ENCODE assay signal across 20 mouse cellular contexts in the genomic region with DNA sequence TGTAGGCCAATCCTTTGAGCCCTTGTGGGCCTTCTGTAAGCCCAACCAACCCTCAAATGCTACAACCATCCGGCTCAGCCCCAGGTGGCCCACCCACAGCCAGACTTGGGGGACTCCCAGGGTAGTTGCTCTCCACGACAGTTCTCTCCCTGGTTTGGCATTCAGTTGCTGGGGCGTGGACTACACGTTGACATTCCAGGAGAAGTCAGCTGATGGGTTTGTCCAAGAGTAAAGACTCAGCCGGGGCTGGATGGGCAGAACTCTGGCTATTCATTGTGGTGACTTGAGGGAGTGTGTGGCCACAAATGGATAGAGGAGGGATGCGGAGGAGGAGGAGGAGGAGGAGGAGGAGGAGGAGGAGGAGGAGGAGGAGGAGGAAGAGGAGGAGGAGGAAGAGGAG. TPM values are rescaled to one million over a fixed set of nuclear protein-coding genes. Genes with fewer than 3 reads are reported as not detected.
DNase-seq lines count a peak whose midpoint lies in the region; ATAC-seq and TF ChIP-seq lines count a peak whose summit lies in the region.
"Had no signal": no experiment of that assay in that cellular context is flagged by ENCODE, and none has a peak within 500 bp of the region (broad histone marks: within the 10 kb centered on the region; RNA-seq: fewer than 3 reads in every experiment).

No protein-coding gene starts in this region.

- peaks cover 67% of the 10 kb centered on the region for H3K27me3 ChIP-seq in forebrain, embryonic 14.5 days (replicated peaks; ENCODE audit: control insufficient read depth, insufficient read depth, low read length)
- H3K27me3 ChIP-seq in limb, embryonic 10.5 days (ENCODE audit: low read depth, poor library complexity, severe bottlenecking) = peaks cover 100% of the 10 kb centered on the region
- H3K27me3 ChIP-seq in midbrain, postnatal 0 days (ENCODE audit: insufficient read depth, low read length) = peaks cover 39% of the 10 kb centered on the region

- no peak overlapping the region for H3K27ac ChIP-seq in forebrain, embryonic 14.5 days (ENCODE audit: low read depth, low read length)
- H3K27ac ChIP-seq in limb, embryonic 10.5 days = no peak overlapping the region
- H3K27ac ChIP-seq in midbrain, postnatal 0 days (ENCODE audit: low read depth, low read length) = peak overlapping the region; percentile 85
- H3K27ac ChIP-seq: left cerebral cortex, adult 2 months; limb, embryonic 13.5 days had no signal

- H3K4me3 ChIP-seq in forebrain, embryonic 14.5 days (ENCODE audit: low read depth, low read length) = no peak overlapping the region
- no peak overlapping the region for H3K4me3 ChIP-seq in limb, embryonic 10.5 days
- peak overlapping the region; percentile 28; the same call in 1 of the 2 replicates for H3K4me3 ChIP-seq in midbrain, postnatal 0 days (ENCODE audit: low read depth, low read length)
- H3K4me3 ChIP-seq: left cerebral cortex, adult 2 months; limb, embryonic 13.5 days had no signal

- peaks cover 8% of the 10 kb centered on the region; the same call in 1 of the 2 replicates for H3K4me1 ChIP-seq in forebrain, embryonic 14.5 days (ENCODE audit: control insufficient read depth, insufficient read depth, low read length)
- peaks cover 12% of the 10 kb centered on the region; the same call in 1 of the 2 replicates for H3K4me1 ChIP-seq in limb, embryonic 10.5 days
- H3K4me1 ChIP-seq in midbrain, postnatal 0 days (ENCODE audit: insufficient read depth, low read length) = no peaks in the 10 kb centered on the region

- no peak for ATAC-seq in forebrain, embryonic 14.5 days
- no peak for ATAC-seq in midbrain, postnatal 0 days (ENCODE audit: low FRiP score)
- ATAC-seq: liver, postnatal 0 days had no signal

- no peak for TF ChIP-seq CTCF in midbrain, postnatal 0 days (IDR thresholded peaks at IDR 0.05)

- peak overlapping the region; percentile 8 for H3K4me2 ChIP-seq in forebrain, embryonic 14.5 days (ENCODE audit: low read length)
- peak overlapping the region; percentile 57 for H3K4me2 ChIP-seq in midbrain, postnatal 0 days (ENCODE audit: low read depth, low read length, poor library complexity, severe bottlenecking)
- H3K4me2 ChIP-seq: limb, embryonic 13.5 days had no signal

- no peak overlapping the region for H3K9ac ChIP-seq in forebrain, embryonic 14.5 days (ENCODE audit: low read length)
- H3K9ac ChIP-seq in midbrain, postnatal 0 days (replicated peaks; ENCODE audit: low read length, poor library complexity, severe bottlenecking) = peak overlapping the region; percentile 69; the same call in 1 of the 2 replicates
- H3K9ac ChIP-seq: limb, embryonic 13.5 days; liver, postnatal 0 days had no signal

- WGBS in forebrain, embryonic 14.5 days = 3% methylated on average over 5 of the region's 6 CpGs
- WGBS in limb, embryonic 10.5 days = 2% methylated on average over 5 of the region's 6 CpGs
- WGBS in midbrain, postnatal 0 days = 3% methylated on average over 5 of the region's 6 CpGs

- peak; percentile 71 for DNase-seq in R1 (ENCODE audit: low read depth, low spot score)
- DNase-seq in forebrain, embryonic 14.5 days (ENCODE audit: low spot score) = no peak
- DNase-seq in limb, embryonic 10.5 days (ENCODE audit: low spot score) = peak; percentile 41
- DNase-seq in midbrain, postnatal 0 days (ENCODE audit: low spot score) = no peak
- DNase-seq in layer of hippocampus, adult 9-10 months (ENCODE audit: low spot score) = no peak
- no peak for DNase-seq in layer of hippocampus, postnatal 10 days (ENCODE audit: low spot score in 2 of 2)
- no peak for DNase-seq in frontal cortex, postnatal 25 days (ENCODE audit: low spot score in 2 of 2)
- no peak for DNase-seq in layer of hippocampus, postnatal 14 days (ENCODE audit: low spot score in 2 of 2)
- DNase-seq: adrenal gland, postnatal 14 days; cerebellum, adult 8-10 months; kidney, adult 2 months; kidney, postnatal 36 days; liver, postnatal 0 days; lung, postnatal 4 days; right cerebral cortex, postnatal 14 days had no signal

- no peaks in the 10 kb centered on the region for H3K9me3 ChIP-seq in forebrain, embryonic 14.5 days (replicated peaks; ENCODE audit: control insufficient read depth, low read length)
- H3K9me3 ChIP-seq in limb, embryonic 10.5 days (replicated peaks) = no peaks in the 10 kb centered on the region
- H3K9me3 ChIP-seq in midbrain, postnatal 0 days (ENCODE audit: low read length) = no peaks in the 10 kb centered on the region
- H3K9me3 ChIP-seq: G1E; limb, embryonic 13.5 days had no signal

- H3K36me3 ChIP-seq in forebrain, embryonic 14.5 days (ENCODE audit: control insufficient read depth, insufficient read depth, low read length) = no peaks in the 10 kb centered on the region
- H3K36me3 ChIP-seq in limb, embryonic 10.5 days = no peaks in the 10 kb centered on the region
- H3K36me3 ChIP-seq in midbrain, postnatal 0 days (ENCODE audit: insufficient read depth, low read length) = no peaks in the 10 kb centered on the region
- H3K36me3 ChIP-seq: G1E; limb, embryonic 13.5 days had no signal

RNA-seq across cellular contexts. Expression of a gene that starts 2.5 kb away (rescaled TPM):
- 3.5 and 5.1 TPM in 2 replicates for polyA plus RNA-seq in forebrain, embryonic 14.5 days (2014; fragmentation: Nextera tagmentation; extraction: Ambion mirVana)
- not detected in 2 replicates for polyA plus RNA-seq in limb, embryonic 10.5 days (2016; fragmentation: Nextera tagmentation; extraction: Ambion mirVana)
- total RNA-seq in midbrain, postnatal 0 days (2014; rRNA removed) = 27.0 and 30.3 TPM in 2 replicates
- 13.9 and 14.7 TPM in 2 replicates for polyA plus RNA-seq in midbrain, postnatal 0 days (2015; fragmentation: Nextera tagmentation; extraction: Ambion mirVana)
- under 1 TPM; 0.50 to 0.67 TPM for total RNA-seq in layer of hippocampus, postnatal 10 days (2021)
- under 1 TPM; 0.32 to 0.41 TPM for total RNA-seq in layer of hippocampus, postnatal 14 days (2021)
- total RNA-seq: adrenal gland, postnatal 14 days; left cerebral cortex, adult 2 months had no signal
- polyA plus RNA-seq: G1E; gonadal fat pad, adult 2 months; heart, embryonic 14.5 days; kidney, adult 2 months; limb, embryonic 13.5 days; liver, postnatal 0 days had no signal

RNA-seq across cellular contexts. Expression of a gene that starts 43.6 kb away (rescaled TPM):
- 2.2 and 3.2 TPM in 2 replicates for polyA plus RNA-seq in forebrain, embryonic 14.5 days (2014; fragmentation: Nextera tagmentation; extraction: Ambion mirVana)
- 5.2 and 5.6 TPM in 2 replicates for polyA plus RNA-seq in limb, embryonic 10.5 days (2016; fragmentation: Nextera tagmentation; extraction: Ambion mirVana)
- total RNA-seq in midbrain, postnatal 0 days (2014; rRNA removed) = 3.4 and 4.4 TPM in 2 replicates
- polyA plus RNA-seq in midbrain, postnatal 0 days (2015; fragmentation: Nextera tagmentation; extraction: Ambion mirVana) = 5.8 and 6.0 TPM in 2 replicates
- 1 to 10 TPM; 6.1 to 7.1 TPM for total RNA-seq in layer of hippocampus, postnatal 10 days (2021)
- total RNA-seq in layer of hippocampus, postnatal 14 days (2021) = 1 to 10 TPM; 7.1 to 8.7 TPM

RNA-seq across cellular contexts. Expression of a gene that starts 47.3 kb away (rescaled TPM):
- not detected in 2 replicates for polyA plus RNA-seq in forebrain, embryonic 14.5 days (2014; fragmentation: Nextera tagmentation; extraction: Ambion mirVana)
- polyA plus RNA-seq in limb, embryonic 10.5 days (2016; fragmentation: Nextera tagmentation; extraction: Ambion mirVana) = not detected in 2 replicates
- total RNA-seq in midbrain, postnatal 0 days (2014; rRNA removed) = not detected in 2 replicates
- polyA plus RNA-seq in midbrain, postnatal 0 days (2015; fragmentation: Nextera tagmentation; extraction: Ambion mirVana) = 0.17 and 0.23 TPM in 2 replicates
- not detected for total RNA-seq in layer of hippocampus, postnatal 10 days (2021)
- not detected for total RNA-seq in layer of hippocampus, postnatal 14 days (2021)
- total RNA-seq: G1E had no signal
- polyA plus RNA-seq: G1E; gonadal fat pad, adult 2 months; heart, embryonic 14.5 days; kidney, adult 2 months; limb, embryonic 13.5 days had no signal

Comparison
In these comparisons a context has a peak if more than half of its experiments do, and no peak if none do; other contexts are left out.
1. DNase-seq: peak in R1 (single experiment) and limb, embryonic 10.5 days (single experiment); none in forebrain, embryonic 14.5 days (single experiment), midbrain, postnatal 0 days (single experiment), layer of hippocampus, adult 9-10 months (single experiment), layer of hippocampus, postnatal 10 days (0 of 2), frontal cortex, postnatal 25 days (0 of 2) and layer of hippocampus, postnatal 14 days (0 of 2).
2. RNA of a gene that starts 2.5 kb away (total RNA-seq): 27.0 to 30.3 TPM in midbrain, postnatal 0 days; 0.50 to 0.67 TPM in layer of hippocampus, postnatal 10 days and 0.32 to 0.41 TPM in layer of hippocampus, postnatal 14 days; every median in the first group is over 10 times any median in the second.